Mouse (Mus musculus) CH12.LX (cell line): ENCODE measurements at regions not wholly inside any gene's neighbourhood (a gene's known extent, or its start where the extent isn't known, plus 50 kb on each side); places are given as distances from the start of the nearest gene placed in this dataset.

ENCODE experiments used
- CHD2 ChIP-seq: IDR thresholded peaks from 2 replicates; pipeline ENCODE4 v1.6.1; 2011; ENCODE audit warnings: low read length, improper control_type of control experiment
- CTCF ChIP-seq, 2 experiments: IDR thresholded peaks in 1 of 2; conservative IDR thresholded peaks in 1 of 2; 2 replicates each; pipeline ENCODE4 v1.5.1; 2011 to 2012; ENCODE audit warnings: low read depth in 2 of 2, low read length in 2 of 2, improper control_type of control experiment in 1 of 2, inconsistent platforms in 1 of 2, mild to moderate bottlenecking in 1 of 2, moderate library complexity in 1 of 2
- ELF1 ChIP-seq: IDR thresholded peaks from 2 replicates; pipeline ENCODE4 v1.6.1; 2014; ENCODE audit warnings: low read depth, mild to moderate bottlenecking, inconsistent platforms, low read length, improper control_type of control experiment
- EP300 ChIP-seq: IDR thresholded peaks from 2 replicates; pipeline ENCODE4 v1.6.1; 2011; ENCODE audit warnings: low read length, improper control_type of control experiment
- ETS1 ChIP-seq: conservative IDR thresholded peaks from 2 replicates; pipeline ENCODE4 v1.6.1; 2012; ENCODE audit warnings: low read depth, mild to moderate bottlenecking, inconsistent platforms, low read length, improper control_type of control experiment, moderate library complexity
- MAFK ChIP-seq: IDR thresholded peaks from 2 replicates; pipeline ENCODE4 v1.6.1; 2011; ENCODE audit warnings: low read length, improper control_type of control experiment; ENCODE audit not compliant: insufficient replicate concordance
- MAZ ChIP-seq: IDR thresholded peaks from 2 replicates; pipeline ENCODE4 v1.6.1; 2012; ENCODE audit warnings: low read depth, mild to moderate bottlenecking, inconsistent platforms, low read length, improper control_type of control experiment, moderate library complexity
- POLR2A ChIP-seq: IDR thresholded peaks from 2 replicates; pipeline ENCODE4 v1.6.1; 2011; ENCODE audit warnings: low read depth, mild to moderate bottlenecking, improper control_type of control experiment, low read length
- POLR2AphosphoS2 ChIP-seq: IDR thresholded peaks from 2 replicates; pipeline ENCODE4 v1.6.1; 2011; ENCODE audit warnings: low read depth, low read length, improper control_type of control experiment
- RCOR1 ChIP-seq: conservative IDR thresholded peaks from 2 replicates; pipeline ENCODE4 v1.6.1; 2012; ENCODE audit warnings: low read depth, mild to moderate bottlenecking, inconsistent platforms, low read length, improper control_type of control experiment
- USF1 ChIP-seq: IDR thresholded peaks from 2 replicates; pipeline ENCODE4 v1.6.1; 2014; ENCODE audit warnings: low read depth, mild to moderate bottlenecking, inconsistent platforms, low read length, improper control_type of control experiment
- USF2 ChIP-seq: conservative IDR thresholded peaks from 2 replicates; pipeline ENCODE4 v1.6.1; 2011; ENCODE audit warnings: low read depth, low read length, improper control_type of control experiment
- ZMIZ1 ChIP-seq: IDR thresholded peaks from 2 replicates; pipeline ENCODE4 v1.6.1; 2012; ENCODE audit warnings: low read depth, mild to moderate bottlenecking, inconsistent platforms, low read length, improper control_type of control experiment

- TF ChIP-seq MAZ (no peak), RCOR1 (no peak), ETS1 (no peak), CTCF (conservative IDR thresholded peaks at IDR 0.05 in 1 of 2, IDR thresholded peaks at IDR 0.05 in 1 of 2; ENCODE audit: low read depth in 2 of 2, low read length in 2 of 2) (no peak), POLR2AphosphoS2 (no peak), MAFK (no peak), USF1 (no peak), EP300 (no peak), USF2 (no peak), ELF1 (no peak), POLR2A (no peak), ZMIZ1 (no peak), CHD2 (no peak)
Observed at GRCm38 (mm10) chr12:90565051-90565450, 173.2 kb downstream of the Dio2 start.
